Mouse (Mus musculus) lung, postnatal 10 days (tissue): ENCODE data around the gene Adgb.
A peak's percentile ranks its signal among the peaks of the same experiment; 100 is the strongest.
"Not testable (repeated sequence)": the region's sequence is repeated elsewhere in the genome, so short reads cannot be mapped to it uniquely, and the experiment has no call there.

Experiments
- DNase-seq: peaks from one replicate; pipeline ENCODE4 v3.0.0; 2021

The Adgb gene

DNA sequence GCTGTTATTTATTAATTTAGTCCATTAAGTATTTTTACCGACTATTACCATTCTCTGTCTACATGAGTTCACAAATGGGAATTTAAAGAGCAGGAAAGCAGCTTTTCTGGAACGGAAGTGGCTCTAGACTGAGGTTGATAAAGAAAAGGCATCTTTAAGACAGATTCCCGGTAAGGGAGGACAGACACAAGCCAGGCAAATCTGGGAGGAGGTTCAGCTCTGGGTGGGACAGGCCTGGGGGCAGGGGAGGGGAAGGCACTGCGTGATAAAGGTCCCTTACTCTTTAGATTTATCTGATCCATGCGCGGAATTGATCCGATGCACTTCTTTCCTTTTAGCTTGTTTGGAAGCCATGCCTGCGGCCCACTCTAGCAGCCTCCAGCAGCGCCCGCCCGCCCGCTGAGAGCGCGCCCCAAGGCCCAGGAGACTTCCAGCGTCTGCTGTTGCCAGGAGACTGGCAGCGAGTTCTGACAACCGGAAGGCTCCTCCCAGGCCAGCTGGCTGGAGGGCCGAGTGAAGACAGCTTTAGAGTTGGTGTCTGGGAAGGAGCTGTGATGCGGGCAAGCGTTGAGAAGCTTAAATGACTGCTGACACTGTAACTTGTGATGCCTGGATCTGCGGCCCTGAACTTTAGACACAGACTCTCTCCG, at the start of gene Adgb:
Gene Adgb, minus strand, starts transcription at position 366 of the 650 bp plus-strand sequence.
- peak; percentile 87 for DNase-seq

DNA sequence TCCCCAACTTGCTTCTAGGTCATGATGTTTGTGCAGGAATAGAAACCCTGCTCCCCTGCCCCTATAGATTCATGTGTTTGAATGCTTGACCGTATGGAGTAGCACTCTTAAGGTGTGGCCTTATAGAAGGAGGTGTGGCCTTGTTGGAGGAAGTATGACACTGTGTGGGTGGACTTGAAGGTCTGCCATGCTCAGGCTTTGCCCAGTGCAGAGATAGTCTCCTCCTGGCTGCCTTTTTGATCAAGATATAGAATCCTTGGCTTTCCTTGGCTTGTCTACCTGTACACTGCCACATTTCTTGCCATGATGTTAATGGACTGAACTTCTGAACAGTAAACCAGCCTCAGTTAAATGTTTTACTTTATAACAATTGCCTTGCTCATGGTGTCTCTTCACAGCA, 8.0 kb upstream of the Adgb start:
- DNase-seq, result no peak

- DNase-seq, result not testable (repeated sequence)
Observed at GRCm38 (mm10) chr10:10477429-10477828, 5.3 kb upstream of the Adgb start.

- no peak for DNase-seq
Observed at GRCm38 (mm10) chr10:10476956-10477355, 4.8 kb upstream of the Adgb start.

DNA sequence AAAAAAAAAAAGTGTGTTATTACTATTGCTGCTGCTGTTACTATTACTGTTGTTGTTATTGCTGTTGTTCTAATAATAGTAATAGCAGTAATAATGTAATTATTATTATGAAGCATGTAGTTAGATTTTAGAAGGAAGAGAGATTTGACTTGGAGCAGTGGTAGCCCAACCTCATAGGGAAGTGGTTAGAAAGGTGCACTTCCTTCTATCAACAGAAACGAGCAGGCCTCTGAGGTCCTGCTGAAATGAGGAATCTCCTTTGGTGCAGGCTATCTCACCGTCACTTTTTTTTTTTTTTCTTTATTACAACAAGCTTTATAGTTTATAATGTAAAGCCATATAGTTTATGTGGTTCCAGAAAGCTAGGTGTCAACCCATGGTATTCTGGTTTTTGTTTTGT, 4.4 kb upstream of the Adgb start:
- no peak for DNase-seq

DNA sequence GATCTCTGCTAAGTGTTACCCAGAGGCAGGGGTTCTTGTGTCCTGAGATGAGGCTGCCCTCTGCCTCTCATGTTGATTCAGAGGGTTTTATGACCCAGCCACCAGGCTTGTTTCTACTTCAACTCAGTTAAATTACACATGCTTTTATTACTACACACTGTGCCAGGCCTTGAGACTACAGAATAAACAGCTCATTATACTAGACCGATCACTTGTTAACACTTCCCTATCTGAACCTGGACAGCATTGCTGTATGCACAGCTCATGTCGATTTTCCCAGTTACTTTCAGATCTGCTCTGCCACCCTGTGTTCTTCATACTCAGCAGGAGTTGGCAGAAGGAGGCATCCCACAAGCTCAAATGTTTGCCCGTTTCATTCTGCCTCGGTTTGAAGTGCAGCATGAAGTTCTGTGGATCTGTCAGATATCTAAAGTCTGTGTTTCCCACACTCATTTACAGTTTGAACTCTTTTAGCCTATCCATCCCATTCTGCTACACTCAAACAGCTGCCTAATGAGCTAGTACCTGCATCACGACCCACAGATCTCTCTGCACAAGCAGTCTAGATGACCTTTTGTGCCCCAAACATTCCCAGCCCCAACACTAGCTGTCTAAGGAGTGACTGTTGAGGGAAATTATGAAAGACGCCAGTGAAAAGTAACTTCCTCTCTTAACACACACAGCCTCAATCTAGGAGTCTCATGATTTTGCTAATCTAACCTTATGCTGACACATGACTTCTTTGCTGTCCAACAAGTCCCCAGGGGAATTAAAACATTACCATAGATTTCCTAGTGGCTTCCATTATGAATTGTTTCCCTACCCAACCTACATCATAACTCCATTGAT, 3.2 kb downstream of the Adgb start:
- DNase-seq, result no peak

- no peak for DNase-seq
Observed at GRCm38 (mm10) chr10:10460113-10460512, 12.0 kb downstream of the Adgb start.

DNA sequence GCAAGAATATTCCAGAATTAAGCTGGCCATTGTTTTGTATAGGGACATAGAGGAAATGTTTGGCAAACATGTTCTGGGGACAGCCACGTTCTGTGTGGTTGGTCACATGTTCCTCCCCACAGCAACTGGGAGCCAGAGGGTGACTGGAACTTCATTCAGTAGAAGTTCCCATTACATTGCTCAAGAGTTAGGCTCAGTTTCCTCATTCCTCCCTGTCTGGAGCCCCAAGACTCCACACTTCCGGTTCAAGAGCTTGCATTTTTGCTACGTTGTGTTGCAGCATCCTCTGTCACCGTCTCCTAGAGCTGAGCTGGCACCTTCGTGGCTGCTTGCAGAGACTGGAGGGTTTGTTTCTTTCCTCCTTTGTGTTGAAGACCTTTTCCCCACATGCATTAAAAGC, 15.1 kb downstream of the Adgb start:
- DNase-seq, result peak; percentile 11

- peak; percentile 41 for DNase-seq
Observed at GRCm38 (mm10) chr10:10449067-10449466, 23.1 kb downstream of the Adgb start.

DNA sequence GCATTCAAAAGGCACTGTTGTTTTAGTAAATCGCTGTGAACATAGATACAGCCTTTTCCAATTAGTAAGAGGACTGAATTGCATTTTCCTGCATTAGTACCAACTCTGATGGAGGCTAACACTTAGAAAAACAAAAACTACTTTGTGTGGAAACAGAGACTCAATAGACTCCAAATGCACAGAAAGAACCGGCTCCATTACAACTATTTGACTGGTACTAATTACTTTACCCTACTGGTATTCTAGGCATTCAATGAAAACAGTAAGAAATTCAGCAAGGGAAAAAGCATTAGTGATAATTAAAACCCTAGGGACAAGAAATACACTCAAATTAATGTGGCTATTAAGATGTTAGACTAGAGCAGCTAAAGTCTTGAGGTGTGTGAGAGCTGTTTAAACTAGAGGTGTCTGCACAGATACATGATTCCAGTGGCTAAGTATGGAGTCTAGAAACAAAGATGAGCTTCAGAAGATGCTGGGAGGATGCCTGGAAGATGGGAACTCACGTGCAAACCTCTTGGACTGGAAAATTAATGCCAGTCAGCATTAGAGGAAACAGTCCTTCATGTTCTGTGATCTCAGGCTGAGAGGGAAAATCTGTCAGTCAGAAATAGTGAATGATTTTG, 27.2 kb downstream of the Adgb start:
- no peak for DNase-seq

DNA sequence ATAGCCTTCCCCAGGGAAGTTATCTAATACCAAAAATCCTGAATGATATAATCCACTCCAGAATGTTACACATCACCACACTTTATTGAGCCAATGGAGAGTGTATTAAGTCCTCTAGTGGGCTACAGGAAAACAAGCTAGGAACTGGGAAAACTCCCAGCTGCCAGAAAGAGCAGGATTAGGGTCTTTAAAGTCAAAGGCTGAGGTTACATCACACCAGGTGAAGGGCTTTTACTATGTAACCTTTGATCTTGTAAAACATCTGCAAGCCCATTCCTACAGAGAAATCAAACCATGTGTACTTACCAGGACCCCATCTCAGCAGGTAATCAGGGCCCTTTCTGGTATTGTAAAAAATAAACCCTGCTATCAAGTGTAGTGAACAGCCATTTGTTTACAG, 28.6 kb downstream of the Adgb start:
- DNase-seq, result no peak

DNA sequence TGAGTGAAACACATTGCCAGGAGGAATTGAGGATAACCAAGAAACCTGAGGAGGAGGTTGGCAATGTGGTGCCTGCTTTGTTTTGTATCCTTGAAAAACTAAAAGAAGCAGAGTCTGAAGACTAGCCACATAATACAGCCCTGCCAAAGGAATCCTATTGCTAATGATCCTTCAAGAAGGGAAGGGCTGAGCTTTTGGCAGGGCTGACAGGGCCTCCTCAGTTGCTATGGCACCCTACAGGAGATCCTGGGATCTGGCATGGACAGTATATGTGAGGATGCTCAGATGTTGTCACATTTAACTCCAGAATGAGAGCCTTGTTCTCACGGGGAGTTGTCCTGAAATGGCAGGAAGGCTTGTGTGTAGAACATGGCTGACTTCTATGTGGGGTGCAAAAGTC, 37.1 kb downstream of the Adgb start:
- no peak for DNase-seq

GRCm38 (mm10) chr10:10429635-10430034, 42.5 kb downstream of the Adgb start:
- no peak for DNase-seq

DNA sequence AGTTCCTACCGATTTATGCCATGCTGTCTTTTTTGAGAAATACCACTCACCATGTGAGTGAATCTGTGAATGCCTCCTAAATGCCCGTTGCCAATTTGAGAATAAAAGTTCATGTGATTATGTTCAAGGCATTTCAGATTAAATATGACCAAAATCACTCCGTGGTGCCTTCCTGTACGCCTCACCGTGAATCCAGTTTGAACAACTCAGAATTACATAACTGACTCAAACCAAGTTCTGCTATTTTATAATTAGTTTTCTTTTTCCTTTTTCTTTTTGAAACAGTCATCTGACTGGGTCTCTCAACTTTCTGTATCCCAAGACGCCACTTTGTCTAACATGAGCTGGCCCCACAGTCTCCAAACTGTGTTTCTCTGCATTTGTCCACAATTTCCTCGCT, 43.1 kb downstream of the Adgb start:
- no peak for DNase-seq

- no peak for DNase-seq
Observed at GRCm38 (mm10) chr10:10424383-10424782, 47.7 kb downstream of the Adgb start.

DNA sequence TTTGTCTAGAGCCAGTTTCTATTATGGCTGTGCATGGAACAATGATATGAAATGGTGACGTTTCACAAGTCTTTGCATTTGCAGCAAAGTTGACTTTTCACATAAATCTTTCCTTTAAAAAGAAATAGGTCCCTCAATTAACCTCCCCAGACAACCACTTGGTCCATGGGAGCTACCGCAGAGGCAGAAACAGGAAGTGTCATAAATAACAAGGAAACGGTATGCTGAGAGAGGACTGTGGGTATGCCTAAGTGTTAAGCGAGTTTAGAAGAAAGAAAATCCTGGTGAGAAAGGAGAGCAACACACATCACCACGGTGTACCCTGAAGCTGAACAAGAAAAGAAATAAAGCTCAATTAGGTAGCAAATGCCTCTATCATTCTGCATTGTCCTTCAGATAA, 61.1 kb downstream of the Adgb start:
- DNase-seq, result no peak

- DNase-seq, result peak; percentile 34
Observed at GRCm38 (mm10) chr10:10408166-10408565, 64.0 kb downstream of the Adgb start.

- no peak for DNase-seq
Observed at GRCm38 (mm10) chr10:10395784-10396481, 76.2 kb downstream of the Adgb start.

GRCm38 (mm10) chr10:10374629-10375028, 97.5 kb downstream of the Adgb start:
- DNase-seq, result no peak

- no peak for DNase-seq
Observed at GRCm38 (mm10) chr10:10364025-10364424, 108.1 kb downstream of the Adgb start.

DNA sequence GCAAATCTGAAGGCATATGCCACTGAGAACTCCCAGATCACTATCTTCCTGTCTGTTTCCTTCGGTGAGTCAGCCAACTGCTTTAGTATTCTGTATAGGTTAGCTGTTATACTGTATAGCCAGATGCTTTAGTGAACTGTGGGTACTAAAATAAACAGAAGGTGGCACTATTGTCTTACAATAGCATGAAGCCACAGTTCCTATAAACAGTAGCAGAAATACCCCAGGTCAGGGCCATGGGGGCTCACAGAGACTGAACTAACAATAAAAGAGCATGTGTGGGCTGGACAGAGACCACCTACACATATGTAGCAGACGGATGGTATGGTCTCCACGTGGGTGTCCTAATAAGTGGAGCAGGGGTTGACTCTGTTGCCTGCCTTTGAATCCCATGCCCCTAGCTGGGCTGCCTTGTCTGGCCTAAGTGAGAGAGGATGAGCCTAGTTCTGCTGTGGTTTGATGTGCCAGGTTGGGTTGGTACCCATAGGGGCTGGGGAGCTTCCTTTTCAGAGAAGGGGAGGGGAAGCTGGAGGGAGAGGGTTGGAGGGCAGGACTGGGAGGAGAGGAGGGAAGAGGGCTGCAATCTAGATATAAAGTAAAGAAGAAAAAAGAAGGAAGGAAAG, 116.4 kb downstream of the Adgb start:
- DNase-seq, result no peak

DNA sequence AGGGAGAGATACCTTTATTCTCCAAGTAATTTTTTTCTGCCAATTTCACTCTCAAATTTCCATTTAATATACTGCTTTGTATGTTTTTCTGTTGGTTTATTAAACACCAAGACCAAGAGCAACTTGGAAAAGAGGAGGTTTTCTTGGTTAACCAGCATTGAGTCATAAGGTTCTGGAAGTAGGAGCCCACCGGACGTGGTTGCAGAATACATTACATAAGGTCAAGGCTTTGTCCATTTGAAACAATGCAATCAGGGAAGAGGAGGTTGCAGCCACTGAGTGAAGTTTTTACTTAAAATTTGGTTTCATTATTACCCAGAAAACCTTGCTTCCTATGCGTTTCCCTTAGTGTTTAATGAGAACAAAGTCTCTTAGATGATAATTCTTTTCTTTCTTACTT, 119.9 kb downstream of the Adgb start:
- no peak for DNase-seq

GRCm38 (mm10) chr10:10350550-10350949, 121.6 kb downstream of the Adgb start:
- DNase-seq, result no peak
